Mouse (Mus musculus) heart, postnatal 0 days (tissue): ENCODE results near the gene Cct3. TPM values are rescaled to one million over a fixed set of nuclear protein-coding genes. Genes with fewer than 3 reads are reported as not detected.

ENCODE experiments used
- ATAC-seq: fragments of 200-750 bp; cut with Nextera tagmentation; 2 replicates; pipeline ENCODE4 v1.8.0; 2017; ENCODE audit warnings: low read depth, moderate number of reproducible peaks, moderate library complexity; ENCODE audit not compliant: insufficient read depth
- DNase-seq: peaks from one replicate; pipeline ENCODE4 v3.0.0-alpha.2; 2016; ENCODE audit warnings: low spot score
- H3K27ac ChIP-seq: fragments of 300-500 bp; sonication (generic); 2 replicates; pipeline ENCODE4 v1.5.1; 2014; ENCODE audit warnings: low read depth, mild to moderate bottlenecking
- H3K27me3 ChIP-seq: fragments of 300-500 bp; sonication (generic); 2 replicates; pipeline ENCODE4 v1.6.1; 2014; ENCODE audit warnings: low read length, mixed read lengths; ENCODE audit not compliant: control insufficient read depth, insufficient read depth
- H3K36me3 ChIP-seq: fragments of 300-500 bp; sonication (generic); replicated peaks from 2 replicates; pipeline ENCODE4 v1.6.1; 2014; ENCODE audit warnings: low read length, mixed read lengths; ENCODE audit not compliant: control insufficient read depth, insufficient read depth
- H3K4me1 ChIP-seq: fragments of 300-500 bp; sonication (generic); 2 replicates; pipeline ENCODE4 v1.6.1; 2014; ENCODE audit warnings: antibody characterized with exemption; ENCODE audit not compliant: control insufficient read depth, insufficient read depth
- H3K4me2 ChIP-seq: fragments of 300-500 bp; sonication (generic); 2 replicates; pipeline ENCODE4 v1.6.1; 2014; ENCODE audit warnings: low read depth, mild to moderate bottlenecking, low read length, moderate library complexity
- H3K4me3 ChIP-seq: fragments of 300-500 bp; sonication (generic); 2 replicates; pipeline ENCODE4 v1.5.1; 2014; ENCODE audit warnings: low read depth, low read length
- H3K9ac ChIP-seq: fragments of 300-500 bp; sonication (generic); replicated peaks from 2 replicates; pipeline ENCODE4 v1.6.1; 2014; ENCODE audit warnings: low read depth, low read length, mixed read lengths
- H3K9me3 ChIP-seq: fragments of 300-500 bp; sonication (generic); replicated peaks from 2 replicates; pipeline ENCODE4 v1.6.1; 2016; ENCODE audit warnings: low read length; ENCODE audit not compliant: control insufficient read depth
- CTCF ChIP-seq: IDR thresholded peaks from 2 replicates; pipeline ENCODE4 v1.5.1; 2016; ENCODE audit warnings: antibody characterized with exemption, control low read depth, low read depth
- EP300 ChIP-seq: IDR thresholded peaks from 2 replicates; pipeline ENCODE4 v1.6.1; 2016; ENCODE audit warnings: antibody characterized with exemption, low read depth
- WGBS: fragments of 180-500 bp; shearing (Covaris S2); extraction: QIAGEN DNeasy Blood & Tissue Kit; methylation state at CpG from one replicate; pipeline ENCODE4 v1.1.7; 2014; 5-methylcytosine and 5-hydroxymethylcytosine counted together
- polyA plus RNA-seq: library from polyadenylated mRNA; unstranded; fragments of >200 nt; fragmentation: Nextera tagmentation; extraction: Ambion mirVana; gene quantifications from 2 replicates; pipeline ENCODE4 v1.2.1, GENCODE M21; 2015
- total RNA-seq: library from RNA; depleted of rRNA; stranded (reverse); fragments of >200 nt; gene quantifications from 2 replicates; pipeline ENCODE4 v1.2.3, GENCODE M21; 2014; ENCODE audit warnings: low replicate concordance; rRNA removed

Cct3 gene
- 187 and 208 TPM in 2 replicates for total RNA-seq
- 254 and 256 TPM in 2 replicates for polyA plus RNA-seq

DNA sequence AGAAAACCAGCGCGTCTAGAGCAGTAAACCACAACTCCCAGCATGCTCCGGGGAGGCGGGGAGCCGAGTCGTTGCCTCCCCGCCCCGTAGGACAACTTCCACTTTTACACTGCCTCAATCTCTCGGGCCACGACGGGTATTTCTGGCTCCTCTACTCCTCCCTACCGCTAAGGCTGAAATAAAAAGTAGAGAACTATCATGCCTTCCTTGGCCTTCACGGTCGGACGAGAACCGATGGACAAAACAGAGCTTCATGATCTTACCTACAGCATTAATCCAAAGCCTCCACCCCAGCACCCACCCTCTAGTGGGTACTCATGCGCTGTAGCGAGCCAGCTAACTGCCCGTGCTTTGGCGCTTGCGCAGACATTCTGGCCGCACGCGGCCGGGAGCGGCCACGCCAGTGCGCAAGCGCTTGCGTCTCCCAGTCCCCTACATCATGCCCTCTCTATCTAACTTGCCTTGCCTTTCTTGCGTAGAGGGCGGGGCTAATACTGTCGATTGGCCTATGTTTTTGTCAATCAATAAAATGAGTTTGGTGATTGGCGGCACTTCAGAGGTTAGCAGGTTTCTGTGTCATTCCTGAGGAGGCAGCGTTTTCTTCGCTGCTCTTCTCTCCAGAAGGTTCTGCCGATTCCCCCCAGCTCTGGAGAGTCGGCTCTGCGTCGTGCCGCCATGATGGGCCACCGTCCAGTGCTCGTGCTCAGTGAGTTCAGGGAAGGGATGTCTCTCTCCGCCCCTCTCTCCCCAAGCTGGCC is at the start of gene Cct3, which contains the start of gene Tsacc:
Gene Cct3, plus strand, starts transcription at position 556 of the 758 bp plus-strand sequence.
Gene Tsacc, minus strand, starts transcription at position 439 of the 758 bp plus-strand sequence.
- peaks cover 17% of the 10 kb centered on the region for H3K4me1 ChIP-seq
- peak within 1 kb of the TSS; percentile 78 for H3K9ac ChIP-seq
- no peaks in the 10 kb centered on the region for H3K9me3 ChIP-seq
- ATAC-seq (peak; percentile 98), DNase-seq (peak; percentile 99)
- TF ChIP-seq CTCF (peak; percentile 22; the same call in 1 of the 2 replicates), EP300 (peak; percentile 47; the same call in 1 of the 2 replicates)
- no peaks in the 10 kb centered on the region for H3K27me3 ChIP-seq
- peak within 1 kb of the TSS; percentile 95 for H3K27ac ChIP-seq
- peaks cover 23% of the 10 kb centered on the region for H3K36me3 ChIP-seq
- peak within 1 kb of the TSS; percentile 89 for H3K4me3 ChIP-seq
- peak within 1 kb of the TSS; percentile 76 for H3K4me2 ChIP-seq
- WGBS, result under 1% methylated on average over 44 of the region's 44 CpGs

DNA sequence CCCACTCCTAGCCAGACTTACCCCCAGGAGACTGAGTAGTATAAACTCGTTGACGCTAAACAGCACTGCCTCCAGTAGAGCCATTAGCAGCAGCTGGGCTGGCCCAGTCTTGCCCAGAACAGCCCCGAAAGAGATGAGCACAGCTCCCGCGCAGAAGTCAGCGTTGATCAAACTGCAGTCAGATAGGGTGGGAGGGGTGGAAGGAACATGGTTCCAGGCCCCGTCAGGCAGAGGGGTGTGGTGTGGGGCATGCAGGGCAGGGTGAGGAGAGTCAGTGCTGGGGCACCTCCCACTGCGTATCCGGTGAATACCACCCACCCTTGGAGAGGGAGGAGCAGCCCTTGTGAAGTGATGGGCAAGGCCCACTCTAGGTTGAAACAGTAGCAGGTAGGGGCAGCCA is 49.2 kb upstream of the Cct3 start:
- DNase-seq (no peak), ATAC-seq (no peak)
- no peak overlapping the region for H3K27ac ChIP-seq
- no peak overlapping the region for H3K4me2 ChIP-seq
- no peak overlapping the region for H3K4me3 ChIP-seq
- H3K4me1 ChIP-seq, result no peaks in the 10 kb centered on the region
- TF ChIP-seq EP300 (no peak), CTCF (no peak)
- H3K27me3 ChIP-seq, result peaks cover 38% of the 10 kb centered on the region
- WGBS, result 68% methylated on average over 9 of the region's 9 CpGs
- no peaks in the 10 kb centered on the region for H3K36me3 ChIP-seq
- H3K9me3 ChIP-seq, result no peaks in the 10 kb centered on the region
- no peak overlapping the region for H3K9ac ChIP-seq

DNA sequence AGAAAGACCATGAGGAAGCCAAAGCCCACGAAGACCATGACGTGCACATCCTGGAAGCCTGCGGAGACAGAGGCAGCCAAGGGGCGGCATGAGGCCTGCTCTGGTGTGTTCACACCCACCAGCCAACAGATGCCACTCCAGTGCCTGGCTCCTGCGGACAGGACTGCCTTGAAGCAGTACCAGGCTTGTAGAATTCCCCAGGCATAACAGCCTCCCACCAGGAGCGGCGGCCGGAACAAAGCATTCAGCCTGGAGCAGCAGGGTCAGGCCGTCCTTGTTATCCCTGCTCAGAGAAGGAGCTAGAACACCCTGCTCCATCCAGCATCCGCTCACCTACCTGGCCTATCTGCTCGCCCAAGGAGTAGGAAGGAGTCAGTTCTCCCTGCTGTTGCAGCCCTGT is 48.5 kb upstream of the Cct3 start:
- Histone ChIP-seq H3K9ac (no peak overlapping the region), H3K27me3 (peaks cover 37% of the 10 kb centered on the region), H3K4me3 (no peak overlapping the region), H3K36me3 (no peaks in the 10 kb centered on the region), H3K4me1 (no peaks in the 10 kb centered on the region), H3K4me2 (no peak overlapping the region), H3K27ac (no peak overlapping the region), H3K9me3 (no peaks in the 10 kb centered on the region)
- no peak for DNase-seq
- no peak for ATAC-seq
- TF ChIP-seq EP300, result no peak
- TF ChIP-seq CTCF, result no peak
- WGBS, result 73% methylated on average over 11 of the region's 11 CpGs

DNA sequence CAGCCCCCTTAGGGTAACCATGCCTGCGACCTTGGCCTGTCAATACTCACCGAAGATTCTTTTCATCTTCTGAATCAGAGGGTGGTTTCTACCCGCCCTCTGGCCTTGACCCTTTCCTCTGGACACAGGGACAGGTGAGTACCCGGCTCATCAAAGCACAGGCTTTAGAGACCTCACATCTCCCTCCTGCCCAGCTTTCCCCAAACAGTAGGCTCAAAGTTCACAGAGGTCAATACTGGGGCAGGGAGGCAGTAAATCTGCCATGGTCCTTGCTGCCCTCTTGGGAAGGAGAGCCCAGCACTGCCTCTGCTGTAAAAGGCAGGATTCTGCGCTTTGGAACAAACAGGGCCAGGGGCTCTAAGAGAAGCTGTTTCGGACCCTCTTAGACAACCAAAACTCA is 44.2 kb upstream of the Cct3 start:
- TF ChIP-seq CTCF (no peak), EP300 (no peak)
- no peak overlapping the region for H3K4me2 ChIP-seq
- ATAC-seq, result no peak
- H3K36me3 ChIP-seq, result no peaks in the 10 kb centered on the region
- H3K4me1 ChIP-seq, result 0 out of 2 replicates have a peak, but pooled peaks cover 7% of the 10 kb centered on the region
- H3K4me3 ChIP-seq, result no peak overlapping the region
- no peaks in the 10 kb centered on the region for H3K9me3 ChIP-seq
- no peak overlapping the region for H3K9ac ChIP-seq
- DNase-seq, result no peak
- WGBS, result 79% methylated on average over 6 of the region's 6 CpGs
- peaks cover 44% of the 10 kb centered on the region for H3K27me3 ChIP-seq
- H3K27ac ChIP-seq, result no peak overlapping the region

DNA sequence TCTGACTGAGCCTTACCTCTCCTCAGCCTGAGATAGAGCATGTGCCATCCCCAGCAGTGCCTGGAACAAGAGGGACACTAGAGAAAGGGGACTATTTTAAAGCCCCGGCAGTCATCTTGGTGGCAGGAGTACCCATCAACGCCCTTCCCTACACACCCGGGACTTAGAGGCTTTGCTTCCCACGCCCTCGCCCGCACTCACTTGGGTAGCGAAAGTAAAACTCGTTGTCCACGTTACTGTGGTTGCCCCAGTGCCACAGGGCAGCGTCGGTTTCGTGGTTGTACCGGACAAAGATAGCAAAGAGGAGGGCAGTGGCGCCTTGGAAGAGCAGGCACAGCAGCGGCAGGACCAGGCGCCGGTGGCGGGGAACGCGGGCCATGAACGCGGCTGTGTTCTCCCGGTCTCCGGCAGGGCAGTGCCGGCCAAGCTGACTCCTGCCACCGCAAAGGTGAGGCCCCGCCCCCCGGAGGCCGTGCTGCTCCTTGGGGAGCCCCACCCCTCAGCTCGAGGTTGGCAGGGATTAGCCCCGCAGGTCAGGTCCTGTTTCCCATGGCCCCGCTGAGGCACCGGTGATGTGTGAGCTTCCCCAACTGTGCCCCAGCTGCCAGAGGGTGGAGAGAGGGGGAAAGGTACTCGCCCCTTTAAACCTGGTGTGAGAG is 42.5 kb upstream of the Cct3 start, which contains the start of gene Rhbg:
Gene Rhbg, minus strand, starts transcription at position 442 of the 659 bp plus-strand sequence.
- 1% methylated on average over 34 of the region's 34 CpGs for WGBS
- no peaks in the 10 kb centered on the region for H3K9me3 ChIP-seq
- H3K27ac ChIP-seq, result no peak within 1 kb of the TSS
- DNase-seq (no peak), ATAC-seq (no peak; the same call in 1 of the 2 replicates)
- H3K4me1 ChIP-seq, result 0 out of 2 replicates have a peak, but pooled peaks cover 7% of the 10 kb centered on the region
- peaks cover 44% of the 10 kb centered on the region for H3K27me3 ChIP-seq
- H3K4me3 ChIP-seq, result peak within 1 kb of the TSS; percentile 50
- TF ChIP-seq CTCF (no peak), EP300 (no peak)
- peak within 1 kb of the TSS; percentile 17; the same call in 1 of the 2 replicates for H3K9ac ChIP-seq
- H3K36me3 ChIP-seq, result no peaks in the 10 kb centered on the region
- peak within 1 kb of the TSS; percentile 70 for H3K4me2 ChIP-seq
